Mouse (Mus musculus) kidney, postnatal 0 days (tissue): ENCODE data around the gene Mettl7a2. TPM values are rescaled to one million over a fixed set of nuclear protein-coding genes. Genes with fewer than 3 reads are reported as not detected.

Experiments used
- ATAC-seq: fragments of 200-750 bp; cut with Nextera tagmentation; replicated peaks from 2 replicates; pipeline ENCODE4 v1.8.0; 2017; ENCODE audit warnings: low read depth, moderate number of reproducible peaks, moderate TSS enrichment, moderate library complexity; ENCODE audit not compliant: low FRiP score
- DNase-seq: peaks from one replicate; pipeline ENCODE4 v3.0.0-alpha.2; 2016; ENCODE audit warnings: low spot score
- H3K27ac ChIP-seq: fragments of 300-500 bp; sonication (generic); 2 replicates; pipeline ENCODE4 v1.5.1; 2014; ENCODE audit warnings: mild to moderate bottlenecking
- H3K27me3 ChIP-seq: fragments of 300-500 bp; sonication (generic); 2 replicates; pipeline ENCODE4 v1.6.1; 2014; ENCODE audit warnings: low read length, mixed read lengths; ENCODE audit not compliant: insufficient read depth
- H3K36me3 ChIP-seq: fragments of 300-500 bp; sonication (generic); 2 replicates; pipeline ENCODE4 v1.6.1; 2014; ENCODE audit warnings: low read length, mixed read lengths; ENCODE audit not compliant: insufficient read depth
- H3K4me1 ChIP-seq: fragments of 300-500 bp; sonication (generic); replicated peaks from 2 replicates; pipeline ENCODE4 v1.6.1; 2014; ENCODE audit warnings: antibody characterized with exemption, low read length, mixed read lengths; ENCODE audit not compliant: insufficient read depth
- H3K4me2 ChIP-seq: fragments of 300-500 bp; sonication (generic); 2 replicates; pipeline ENCODE4 v1.6.1; 2014; ENCODE audit warnings: mild to moderate bottlenecking, low read length, moderate library complexity, mixed read lengths
- H3K4me3 ChIP-seq: fragments of 300-500 bp; sonication (generic); replicated peaks from 2 replicates; pipeline ENCODE4 v1.5.1; 2014; ENCODE audit warnings: low read depth, low read length
- H3K9ac ChIP-seq: fragments of 300-500 bp; sonication (generic); 2 replicates; pipeline ENCODE4 v1.6.1; 2014; ENCODE audit warnings: low read depth, low read length
- H3K9me3 ChIP-seq: fragments of 300-500 bp; sonication (generic); replicated peaks from 2 replicates; pipeline ENCODE4 v1.6.1; 2016; ENCODE audit warnings: low read length, inconsistent platforms, mixed read lengths
- CTCF ChIP-seq: IDR thresholded peaks from 2 replicates; pipeline ENCODE4 v1.5.1; 2016; ENCODE audit warnings: antibody characterized with exemption, low read depth, mild to moderate bottlenecking, moderate library complexity
- WGBS: fragments of 180-500 bp; shearing (Covaris S2); extraction: QIAGEN DNeasy Blood & Tissue Kit; methylation state at CpG from one replicate; pipeline ENCODE4 v1.1.7; 2014; 5-methylcytosine and 5-hydroxymethylcytosine counted together
- polyA plus RNA-seq: library from polyadenylated mRNA; unstranded; fragments of >200 nt; fragmentation: Nextera tagmentation; extraction: Ambion mirVana; gene quantifications from 2 replicates; pipeline ENCODE4 v1.2.1, GENCODE M21; 2015

Mettl7a2 gene
- polyA plus RNA-seq, 1 experiment from 2014 or later = 1.8 TPM

GRCm38 (mm10) chr15:100393016-100393415 lies 40.0 kb downstream of the Mettl7a2 start:
- ATAC-seq (no peak), DNase-seq (no peak)
- Histone ChIP-seq H3K27ac (no peak overlapping the region), H3K4me3 (no peak overlapping the region), H3K27me3 (no peaks in the 10 kb centered on the region), H3K36me3 (peaks cover 42% of the 10 kb centered on the region), H3K4me1 (no peaks in the 10 kb centered on the region), H3K9me3 (no peaks in the 10 kb centered on the region), H3K9ac (no peak overlapping the region), H3K4me2 (no peak overlapping the region)
- TF ChIP-seq CTCF = no peak
- WGBS = 70% methylated on average over 11 of the region's 11 CpGs

DNA sequence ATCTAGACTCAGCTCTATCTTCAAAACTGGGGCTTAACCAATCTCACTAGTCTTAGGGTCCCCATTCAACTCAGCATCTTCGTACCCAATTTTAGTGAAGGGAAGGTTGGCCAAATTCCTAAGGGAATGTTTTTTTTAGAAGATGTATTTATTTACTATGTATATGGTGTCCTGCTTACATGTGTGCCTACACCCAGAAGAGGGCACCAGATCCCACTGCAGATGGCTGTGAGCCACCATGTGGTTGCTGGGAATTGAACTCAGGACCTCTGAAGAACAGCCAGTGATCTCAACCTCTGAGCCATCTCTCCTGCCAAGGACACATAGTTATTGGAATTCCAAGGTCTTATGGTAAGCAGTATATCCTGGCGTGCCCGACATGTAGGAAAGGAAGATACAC lies 42.6 kb downstream of the Mettl7a2 start:
- 99% methylated on average over 3 of the region's 3 CpGs for WGBS
- ATAC-seq = no peak
- peaks cover 64% of the 10 kb centered on the region for H3K36me3 ChIP-seq

DNA sequence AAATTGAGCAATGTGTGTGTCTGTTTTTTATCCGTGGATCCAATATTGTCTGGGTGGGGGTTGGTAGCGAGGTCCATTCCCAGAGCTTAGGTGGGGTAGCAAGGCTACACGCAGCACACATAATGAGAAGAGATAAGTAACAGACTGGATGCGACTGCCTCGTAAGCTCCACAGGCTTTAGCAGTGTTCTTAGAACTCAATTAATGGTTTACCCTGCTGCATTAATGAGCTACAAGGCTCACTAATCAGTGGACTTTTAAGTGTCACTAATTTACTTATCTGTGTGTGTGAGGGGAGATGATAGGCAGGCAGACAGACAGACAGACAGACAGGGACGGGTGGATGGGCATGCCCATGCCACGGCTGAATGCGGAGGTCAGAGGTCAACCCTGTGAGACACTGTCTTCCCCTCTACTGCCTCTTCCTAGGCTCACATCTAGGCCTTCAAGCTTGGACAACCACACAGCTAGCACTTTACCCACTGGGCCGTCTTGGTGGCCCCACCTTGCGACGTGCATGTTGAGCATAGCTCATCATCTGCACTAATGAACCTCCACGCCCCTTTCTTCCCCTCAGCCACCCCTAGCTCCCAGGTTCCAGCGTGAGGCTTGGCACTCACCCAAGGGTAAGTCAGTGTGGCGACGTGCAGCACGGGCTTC lies 47.7 kb downstream of the Mettl7a2 start:
- Histone ChIP-seq H3K36me3 (peaks cover 82% of the 10 kb centered on the region), H3K4me2 (no peak overlapping the region), H3K4me3 (no peak overlapping the region), H3K27me3 (no peaks in the 10 kb centered on the region), H3K9me3 (no peaks in the 10 kb centered on the region), H3K9ac (no peak overlapping the region), H3K4me1 (no peaks in the 10 kb centered on the region), H3K27ac (0 out of 2 replicates have a peak overlapping the region, but pooled peaks have one; percentile 36)
- no peak for TF ChIP-seq CTCF
- peak; percentile 88 for ATAC-seq
- no peak for DNase-seq
- 64% methylated on average over 16 of the region's 16 CpGs for WGBS

More for the DNA sequence above, 42.6 kb downstream of the Mettl7a2 start:
- Histone ChIP-seq H3K4me3 (no peak overlapping the region), H3K27ac (no peak overlapping the region), H3K4me2 (no peak overlapping the region), H3K9ac (no peak overlapping the region), H3K9me3 (no peaks in the 10 kb centered on the region), H3K4me1 (no peaks in the 10 kb centered on the region), H3K27me3 (no peaks in the 10 kb centered on the region)
- no peak for DNase-seq
- peak; percentile 42; the same call in 1 of the 2 replicates for TF ChIP-seq CTCF

DNA sequence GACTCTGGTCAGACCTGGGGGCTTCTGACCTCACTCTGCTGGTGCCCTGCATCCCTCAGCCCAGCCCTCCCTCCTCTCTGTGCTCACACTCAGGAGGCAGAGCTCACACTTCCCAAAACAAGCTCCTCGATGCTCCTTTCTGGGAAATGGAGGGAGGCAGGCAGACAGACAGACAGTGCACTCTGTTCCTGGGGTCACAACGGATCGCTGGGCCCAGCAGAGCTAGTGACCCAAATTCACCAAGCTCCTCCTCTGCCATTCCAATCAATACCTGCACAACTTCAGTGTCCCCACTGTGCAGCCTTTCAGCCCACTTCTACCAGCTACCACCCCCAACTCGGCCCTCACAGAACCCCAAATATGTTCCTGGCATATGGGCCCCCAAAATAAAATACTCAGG lies 48.8 kb downstream of the Mettl7a2 start:
- ATAC-seq (no peak), DNase-seq (no peak)
- Histone ChIP-seq H3K4me2 (no peak overlapping the region), H3K9me3 (no peaks in the 10 kb centered on the region), H3K27me3 (no peaks in the 10 kb centered on the region), H3K36me3 (peaks cover 72% of the 10 kb centered on the region), H3K4me3 (no peak overlapping the region), H3K4me1 (no peaks in the 10 kb centered on the region), H3K9ac (no peak overlapping the region), H3K27ac (peak overlapping the region; percentile 36; the same call in 1 of the 2 replicates)
- WGBS = 79% methylated on average over 4 of the region's 4 CpGs
- TF ChIP-seq CTCF = no peak

- H3K36me3 ChIP-seq = peaks cover 67% of the 10 kb centered on the region
These were observed 49.3 kb downstream of the Mettl7a2 start for GRCm38 (mm10) chr15:100402347-100402746.

GRCm38 (mm10) chr15:100402798-100403197 lies 49.8 kb downstream of the Mettl7a2 start:
- no peaks in the 10 kb centered on the region for H3K27me3 ChIP-seq
- TF ChIP-seq CTCF = no peak
- H3K4me1 ChIP-seq = no peaks in the 10 kb centered on the region
- H3K9ac ChIP-seq = no peak overlapping the region
- no peaks in the 10 kb centered on the region for H3K9me3 ChIP-seq
- ATAC-seq (no peak), DNase-seq (no peak)
- H3K4me2 ChIP-seq = no peak overlapping the region
- no peak overlapping the region for H3K4me3 ChIP-seq
- no peak overlapping the region for H3K27ac ChIP-seq
- 63% methylated on average over 4 of the region's 4 CpGs for WGBS
- H3K36me3 ChIP-seq = peaks cover 63% of the 10 kb centered on the region

More at GRCm38 (mm10) chr15:100402347-100402746, 49.3 kb downstream of the Mettl7a2 start:
- TF ChIP-seq CTCF = no peak
- ATAC-seq (no peak), DNase-seq (no peak)
- no peak overlapping the region for H3K9ac ChIP-seq
- H3K4me2 ChIP-seq = no peak overlapping the region
- no peaks in the 10 kb centered on the region for H3K27me3 ChIP-seq
- no peaks in the 10 kb centered on the region for H3K4me1 ChIP-seq
- no peaks in the 10 kb centered on the region for H3K9me3 ChIP-seq
- 87% methylated on average over 14 of the region's 14 CpGs for WGBS
- no peak overlapping the region for H3K4me3 ChIP-seq
- no peak overlapping the region for H3K27ac ChIP-seq
